Mouse (Mus musculus): ENCODE measurements around the gene Lbx2. TPM values are rescaled to one million over a fixed set of nuclear protein-coding genes. Genes with fewer than 3 reads are reported as not detected.

Gene Lbx2
- polyA plus RNA-seq, 1 experiment from 2014 or later: 0.73 TPM

DNA sequence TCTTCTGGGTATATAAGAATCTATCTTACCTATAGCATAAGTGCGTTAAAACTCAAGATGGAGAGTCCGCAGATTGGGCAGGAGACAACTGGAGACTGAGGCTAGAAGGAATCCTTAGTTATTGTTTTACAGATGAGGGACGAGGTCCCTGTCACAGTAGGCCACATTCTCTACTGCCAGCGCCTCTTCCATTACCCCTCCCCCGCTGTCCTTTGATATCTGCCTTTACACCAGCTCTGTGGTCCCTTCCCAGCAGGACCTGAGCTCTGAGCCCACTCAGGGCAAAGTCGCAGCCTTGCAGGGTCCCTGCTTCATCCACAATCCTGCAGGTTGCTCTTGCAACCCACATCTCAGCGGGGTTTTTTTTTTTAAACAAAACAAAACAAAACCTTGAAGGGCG, 17.9 kb upstream of the Lbx2 start:
- Histone ChIP-seq H3K9ac (replicated peaks; ENCODE audit: low read length) (no peak overlapping the region), H3K4me3 (ENCODE audit: low read depth, low read length) (peak overlapping the region; percentile 30; the same call in 1 of the 2 replicates), H3K36me3 (replicated peaks; ENCODE audit: control insufficient read depth, insufficient read depth, low read depth, low read length) (no peaks in the 10 kb centered on the region), H3K27me3 (ENCODE audit: control insufficient read depth, insufficient read depth, low read length) (peaks cover 91% of the 10 kb centered on the region), H3K4me1 (ENCODE audit: control insufficient read depth, insufficient read depth, low read length) (peaks cover 6% of the 10 kb centered on the region), H3K9me3 (replicated peaks; ENCODE audit: control insufficient read depth, low read length) (no peaks in the 10 kb centered on the region), H3K4me2 (ENCODE audit: low read depth, low read length) (no peak overlapping the region), H3K27ac (replicated peaks; ENCODE audit: low read depth, low read length) (no peak overlapping the region)
- 3% methylated on average over 8 of the region's 8 CpGs for WGBS
- no peak for ATAC-seq (replicated peaks; ENCODE audit: insufficient number of reproducible peaks, low FRiP score, low TSS enrichment, low read depth)
- DNase-seq (ENCODE audit: low spot score): no peak

DNA sequence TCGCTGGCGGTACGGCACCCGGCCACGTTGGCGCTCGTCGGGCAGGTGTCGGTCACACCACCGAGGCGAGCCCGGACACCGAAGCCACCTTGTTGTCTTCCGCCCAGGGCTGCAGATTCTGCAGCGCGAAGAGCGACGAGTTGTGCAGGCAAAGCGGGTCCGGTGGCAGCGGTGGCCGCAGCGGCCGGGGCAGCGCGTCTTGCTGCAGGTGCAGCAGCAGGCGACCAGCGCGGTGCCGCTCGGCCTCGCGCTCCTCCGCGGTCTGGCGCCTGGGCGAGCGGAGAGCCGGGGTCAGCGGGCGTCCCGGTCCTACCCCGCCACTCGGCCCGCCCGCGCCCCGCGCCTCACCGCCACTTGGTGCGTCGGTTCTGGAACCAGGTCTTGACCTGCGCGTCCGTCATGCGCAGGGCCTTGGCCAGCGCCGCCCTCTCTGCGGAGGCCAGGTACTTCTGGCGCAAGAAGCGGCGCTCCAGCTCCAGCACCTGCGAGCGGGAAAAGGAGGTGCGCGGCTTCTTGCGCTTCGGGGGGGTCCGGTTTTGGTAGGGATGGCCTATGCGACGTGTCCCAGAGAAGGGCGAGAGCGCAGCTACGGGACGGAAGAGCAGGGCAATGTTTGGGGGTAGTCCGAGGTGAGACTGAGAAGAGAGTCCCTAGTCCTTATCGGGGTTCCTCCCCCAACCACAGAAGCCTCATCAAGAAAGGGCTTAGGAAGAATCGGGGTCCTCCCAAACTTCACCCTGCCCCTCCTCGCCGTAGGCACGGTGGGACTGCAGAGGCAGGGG, 17.3 kb upstream of the Lbx2 start:
- H3K36me3 ChIP-seq (replicated peaks; ENCODE audit: control insufficient read depth, insufficient read depth, low read depth, low read length): no peaks in the 10 kb centered on the region
- H3K4me3 ChIP-seq (ENCODE audit: low read depth, low read length): peak overlapping the region; percentile 30
- H3K4me2 ChIP-seq (ENCODE audit: low read depth, low read length): peak overlapping the region; percentile 41
- H3K4me1 ChIP-seq (ENCODE audit: control insufficient read depth, insufficient read depth, low read length): peaks cover 6% of the 10 kb centered on the region
- no peak overlapping the region for H3K27ac ChIP-seq (replicated peaks; ENCODE audit: low read depth, low read length)
- DNase-seq (ENCODE audit: low spot score): no peak
- under 1% methylated on average over 81 of the region's 81 CpGs for WGBS
- H3K27me3 ChIP-seq (ENCODE audit: control insufficient read depth, insufficient read depth, low read length): peaks cover 89% of the 10 kb centered on the region
- no peak for ATAC-seq (replicated peaks; ENCODE audit: insufficient number of reproducible peaks, low FRiP score, low TSS enrichment, low read depth)
- H3K9me3 ChIP-seq (replicated peaks; ENCODE audit: control insufficient read depth, low read length): no peaks in the 10 kb centered on the region
- no peak overlapping the region for H3K9ac ChIP-seq (replicated peaks; ENCODE audit: low read length)

DNA sequence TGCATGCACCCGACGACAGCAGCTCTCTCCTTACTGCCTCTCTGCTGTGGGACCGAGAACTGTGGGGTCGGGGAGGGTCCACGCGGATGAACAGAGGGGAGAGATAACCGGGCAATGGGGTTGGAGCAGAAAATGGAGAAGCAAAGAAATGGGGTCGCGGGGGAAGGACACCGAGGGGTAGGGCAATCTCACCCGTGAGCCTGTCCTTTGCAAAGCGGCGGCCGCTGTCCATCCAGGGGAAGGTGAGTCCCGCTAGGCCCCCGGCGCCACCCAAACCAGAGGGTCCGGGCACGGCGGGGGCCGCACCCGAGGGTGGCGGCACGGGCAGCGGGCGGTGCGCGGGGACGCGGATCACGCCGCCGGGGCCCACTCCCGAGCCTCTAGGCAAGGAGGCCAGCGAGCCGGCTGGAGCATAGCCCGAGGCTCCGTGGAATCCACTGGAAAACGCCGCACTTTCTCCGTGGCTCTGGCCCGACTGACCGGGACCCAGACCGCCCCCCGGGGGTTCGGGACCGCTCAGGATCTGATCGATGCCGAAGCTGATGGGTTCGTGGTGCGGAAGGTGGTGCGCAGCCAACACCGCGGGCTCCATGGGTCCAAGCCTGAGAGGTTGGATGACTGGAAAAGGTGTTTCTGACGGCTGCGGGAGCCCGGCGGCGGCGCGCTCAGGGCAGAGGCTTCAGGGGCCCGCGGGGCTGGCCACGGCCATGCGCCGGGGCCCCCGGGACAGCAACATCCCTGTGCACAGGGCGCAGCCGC, 16.5 kb upstream of the Lbx2 start:
- no peak overlapping the region; the same call in none of the 2 replicates for H3K9ac ChIP-seq (replicated peaks; ENCODE audit: low read length)

DNA sequence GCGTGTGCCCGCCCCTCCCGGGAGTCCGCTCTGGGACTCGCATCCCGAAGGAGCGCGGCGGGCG, 16.1 kb upstream of the Lbx2 start, which contains the start of gene Tlx2:
TSS of gene Tlx2 (minus strand) at position 47 of the 64 bp plus-strand sequence.
- peak within 1 kb of the TSS; percentile 46 for H3K4me2 ChIP-seq (ENCODE audit: low read depth, low read length)
- no peak for ATAC-seq (replicated peaks; ENCODE audit: insufficient number of reproducible peaks, low FRiP score, low TSS enrichment, low read depth)
- no peaks in the 10 kb centered on the region for H3K36me3 ChIP-seq (replicated peaks; ENCODE audit: control insufficient read depth, insufficient read depth, low read depth, low read length)
- H3K9me3 ChIP-seq (replicated peaks; ENCODE audit: control insufficient read depth, low read length): no peaks in the 10 kb centered on the region
- H3K27ac ChIP-seq (replicated peaks; ENCODE audit: low read depth, low read length): 0 out of 2 replicates have a peak within 1 kb of the TSS, but pooled peaks have one; percentile 28
- H3K9ac ChIP-seq (replicated peaks; ENCODE audit: low read length): peak within 1 kb of the TSS; percentile 30
- DNase-seq (ENCODE audit: low spot score): no peak
- peaks cover 6% of the 10 kb centered on the region for H3K4me1 ChIP-seq (ENCODE audit: control insufficient read depth, insufficient read depth, low read length)
- H3K4me3 ChIP-seq (ENCODE audit: low read depth, low read length): peak within 1 kb of the TSS; percentile 30
- 1% methylated on average over 10 of the region's 10 CpGs for WGBS
- peaks cover 85% of the 10 kb centered on the region for H3K27me3 ChIP-seq (ENCODE audit: control insufficient read depth, insufficient read depth, low read length)

More for the DNA sequence above, 16.5 kb upstream of the Lbx2 start:
- peak overlapping the region; percentile 46 for H3K4me2 ChIP-seq (ENCODE audit: low read depth, low read length)
- no peak overlapping the region for H3K27ac ChIP-seq (replicated peaks; ENCODE audit: low read depth, low read length)
- WGBS: 3% methylated on average over 69 of the region's 69 CpGs
- no peaks in the 10 kb centered on the region for H3K9me3 ChIP-seq (replicated peaks; ENCODE audit: control insufficient read depth, low read length)
- H3K27me3 ChIP-seq (ENCODE audit: control insufficient read depth, insufficient read depth, low read length): peaks cover 86% of the 10 kb centered on the region
- H3K4me3 ChIP-seq (ENCODE audit: low read depth, low read length): peak overlapping the region; percentile 30
- H3K4me1 ChIP-seq (ENCODE audit: control insufficient read depth, insufficient read depth, low read length): peaks cover 6% of the 10 kb centered on the region
- H3K36me3 ChIP-seq (replicated peaks; ENCODE audit: control insufficient read depth, insufficient read depth, low read depth, low read length): no peaks in the 10 kb centered on the region
- DNase-seq (ENCODE audit: low spot score): no peak
- peak; percentile 10; the same call in 1 of the 2 replicates for ATAC-seq (replicated peaks; ENCODE audit: insufficient number of reproducible peaks, low FRiP score, low TSS enrichment, low read depth)

DNA sequence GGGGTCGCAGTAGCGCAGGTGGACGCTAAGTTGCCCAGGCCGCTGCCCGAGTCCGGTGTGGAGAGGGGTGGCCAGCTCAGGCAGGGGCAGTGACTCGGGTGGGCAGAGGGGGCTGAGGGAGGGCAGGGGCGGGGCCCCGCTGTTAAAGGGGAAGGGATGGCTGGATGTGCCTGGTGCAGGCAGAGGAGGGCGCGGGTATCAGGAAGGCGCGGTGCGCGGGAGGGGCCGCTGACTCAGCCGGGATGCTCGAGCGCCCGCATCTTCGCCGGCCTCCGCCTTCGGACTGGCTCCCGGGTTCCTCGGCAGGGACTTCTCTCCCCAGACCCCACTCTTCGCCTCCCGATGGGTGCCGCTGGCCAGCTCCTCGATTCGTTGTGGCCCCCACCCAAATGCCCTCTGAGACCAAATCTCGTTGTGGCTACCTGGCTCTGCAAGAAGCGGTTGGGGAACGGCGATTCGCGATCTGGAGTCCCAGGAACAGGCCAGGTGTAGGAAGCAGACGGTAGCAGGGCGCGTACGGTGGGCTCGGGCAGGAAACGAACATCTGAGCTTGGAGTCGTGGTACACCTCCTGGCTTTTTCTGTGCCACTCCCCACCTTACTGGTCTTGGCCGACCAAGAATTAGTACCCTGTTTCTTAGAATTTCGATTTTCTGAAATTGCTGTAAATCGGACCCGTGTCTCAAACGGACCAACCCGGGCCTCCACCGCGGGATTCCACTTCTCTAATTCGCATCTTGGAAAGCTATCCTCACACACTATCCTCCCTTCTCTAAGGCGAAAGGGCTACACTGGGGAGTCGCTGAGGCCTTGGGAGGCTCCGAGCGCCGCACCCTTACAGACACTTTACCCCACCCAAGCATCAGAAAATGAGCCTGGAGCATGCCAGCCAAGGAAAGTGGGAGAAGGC, 15.6 kb upstream of the Lbx2 start:
- H3K27ac ChIP-seq (replicated peaks; ENCODE audit: low read depth, low read length): 0 out of 2 replicates have a peak overlapping the region, but pooled peaks have one; percentile 28
- H3K36me3 ChIP-seq (replicated peaks; ENCODE audit: control insufficient read depth, insufficient read depth, low read depth, low read length): no peaks in the 10 kb centered on the region
- WGBS: under 1% methylated on average over 51 of the region's 58 CpGs
- H3K27me3 ChIP-seq (ENCODE audit: control insufficient read depth, insufficient read depth, low read length): peaks cover 80% of the 10 kb centered on the region
- no peak for DNase-seq (ENCODE audit: low spot score)
- no peaks in the 10 kb centered on the region for H3K9me3 ChIP-seq (replicated peaks; ENCODE audit: control insufficient read depth, low read length)
- H3K4me3 ChIP-seq (ENCODE audit: low read depth, low read length): peak overlapping the region; percentile 30
- H3K4me1 ChIP-seq (ENCODE audit: control insufficient read depth, insufficient read depth, low read length): peaks cover 6% of the 10 kb centered on the region
- peak overlapping the region; percentile 46 for H3K4me2 ChIP-seq (ENCODE audit: low read depth, low read length)
- peak overlapping the region; percentile 30; the same call in 1 of the 2 replicates for H3K9ac ChIP-seq (replicated peaks; ENCODE audit: low read length)
- peak; percentile 11; the same call in 1 of the 2 replicates for ATAC-seq (replicated peaks; ENCODE audit: insufficient number of reproducible peaks, low FRiP score, low TSS enrichment, low read depth)

DNA sequence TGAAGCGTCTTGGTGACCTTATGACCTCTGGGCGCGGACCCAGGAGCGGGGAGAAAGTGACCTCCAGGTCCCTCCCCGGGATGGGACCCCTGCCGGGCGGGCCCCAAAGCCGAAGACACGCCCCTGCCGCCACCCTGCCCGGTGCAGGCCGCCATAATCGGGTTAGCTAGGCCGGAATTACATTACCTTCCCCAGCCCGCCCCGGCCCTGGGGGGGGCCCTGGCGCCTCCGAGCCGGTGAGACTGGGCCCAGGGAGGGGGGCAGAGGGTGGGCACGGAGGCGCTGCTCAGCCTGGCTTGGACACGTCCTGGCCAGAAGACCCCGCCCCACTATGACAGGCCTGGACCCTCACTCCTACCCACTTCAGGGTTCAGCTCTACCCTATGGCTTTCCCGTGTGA, 14.9 kb upstream of the Lbx2 start:
- ATAC-seq (replicated peaks; ENCODE audit: insufficient number of reproducible peaks, low FRiP score, low TSS enrichment, low read depth) (peak; percentile 52), DNase-seq (ENCODE audit: low spot score) (no peak)
- Histone ChIP-seq H3K27ac (replicated peaks; ENCODE audit: low read depth, low read length) (no peak overlapping the region), H3K4me2 (ENCODE audit: low read depth, low read length) (peak overlapping the region; percentile 33), H3K9me3 (replicated peaks; ENCODE audit: control insufficient read depth, low read length) (no peaks in the 10 kb centered on the region), H3K4me1 (ENCODE audit: control insufficient read depth, insufficient read depth, low read length) (peaks cover 6% of the 10 kb centered on the region), H3K9ac (replicated peaks; ENCODE audit: low read length) (peak overlapping the region; percentile 13; the same call in 1 of the 2 replicates), H3K4me3 (ENCODE audit: low read depth, low read length) (peak overlapping the region; percentile 30), H3K27me3 (ENCODE audit: control insufficient read depth, insufficient read depth, low read length) (peaks cover 73% of the 10 kb centered on the region), H3K36me3 (replicated peaks; ENCODE audit: control insufficient read depth, insufficient read depth, low read depth, low read length) (no peaks in the 10 kb centered on the region)
- under 1% methylated on average over 21 of the region's 24 CpGs for WGBS

DNA sequence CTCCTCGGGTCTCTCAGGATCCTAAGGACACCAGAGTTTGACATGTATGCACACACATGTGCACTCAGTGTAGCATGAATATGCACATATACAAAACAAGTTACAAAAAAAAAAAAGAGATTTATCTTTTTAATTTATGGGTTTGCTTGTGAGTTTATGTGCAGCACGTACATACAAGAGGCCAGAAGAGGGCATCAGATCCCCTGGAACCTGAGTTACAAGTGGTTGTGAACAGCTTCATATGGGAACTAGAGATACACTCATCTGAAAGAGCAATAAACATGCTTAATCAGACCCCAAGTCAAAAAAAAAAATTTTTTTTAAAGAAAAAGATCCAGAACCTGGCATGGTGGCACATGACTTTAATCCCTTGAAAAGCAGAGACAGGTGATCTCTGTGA, 11.2 kb upstream of the Lbx2 start:
- Histone ChIP-seq H3K4me3 (ENCODE audit: low read depth, low read length) (no peak overlapping the region), H3K4me1 (ENCODE audit: control insufficient read depth, insufficient read depth, low read length) (peaks cover 4% of the 10 kb centered on the region), H3K4me2 (ENCODE audit: low read depth, low read length) (no peak overlapping the region), H3K27ac (replicated peaks; ENCODE audit: low read depth, low read length) (no peak overlapping the region), H3K27me3 (ENCODE audit: control insufficient read depth, insufficient read depth, low read length) (peaks cover 38% of the 10 kb centered on the region), H3K36me3 (replicated peaks; ENCODE audit: control insufficient read depth, insufficient read depth, low read depth, low read length) (no peaks in the 10 kb centered on the region), H3K9ac (replicated peaks; ENCODE audit: low read length) (no peak overlapping the region), H3K9me3 (replicated peaks; ENCODE audit: control insufficient read depth, low read length) (no peaks in the 10 kb centered on the region)
- WGBS: 19% methylated on average over 2 of the region's 2 CpGs
- ATAC-seq (replicated peaks; ENCODE audit: insufficient number of reproducible peaks, low FRiP score, low TSS enrichment, low read depth) (no peak), DNase-seq (ENCODE audit: low spot score) (no peak)
